11 mouse cellular contexts compared by ENCODE assay signal in genomic region chr5:143785391-143785790, GRCm38 (mm10).
"Had no signal": no experiment of that assay in that cellular context is flagged by ENCODE, and none has a peak within 500 bp of the region (broad histone marks: within the 10 kb centered on the region; RNA-seq: fewer than 3 reads in every experiment).

No protein-coding gene starts in this region.

- H3K9me3 ChIP-seq: limb, embryonic 12.5 days had no signal

- H3K27ac ChIP-seq: left cerebral cortex, adult 2 months; limb, embryonic 12.5 days; liver, embryonic 13.5 days; stomach, postnatal 0 days had no signal

- H3K9ac ChIP-seq: limb, embryonic 12.5 days; liver, embryonic 13.5 days; liver, postnatal 0 days had no signal

- H3K36me3 ChIP-seq: limb, embryonic 12.5 days; liver, embryonic 13.5 days had no signal

- H3K4me1 ChIP-seq: limb, embryonic 12.5 days; liver, embryonic 13.5 days had no signal

- H3K27me3 ChIP-seq: limb, embryonic 12.5 days; liver, embryonic 13.5 days had no signal

- DNase-seq: kidney, adult 8-10 months; kidney, postnatal 25 days; liver; liver, embryonic 13.5 days; liver, postnatal 0 days; thymus, adult 2 months; thymus, postnatal 25 days had no signal

- H3K4me3 ChIP-seq: left cerebral cortex, adult 2 months; limb, embryonic 12.5 days; liver, embryonic 13.5 days had no signal

- ATAC-seq: liver, postnatal 0 days; midbrain, embryonic 16.5 days had no signal

- H3K4me2 ChIP-seq: limb, embryonic 12.5 days; liver, embryonic 13.5 days had no signal
